Mouse (Mus musculus): ENCODE measurements around the gene 1110059E24Rik. TPM values are rescaled to one million over a fixed set of nuclear protein-coding genes. Genes with fewer than 3 reads are reported as not detected.

The 1110059E24Rik gene
- polyA plus RNA-seq, 1 experiment from 2014 or later: 59.4 TPM

GRCm38 (mm10) chr19:21589888-21590287, 62.9 kb downstream of the 1110059E24Rik start:
- peaks cover 6% of the 10 kb centered on the region for H3K36me3 ChIP-seq
- ATAC-seq (ENCODE audit: insufficient number of reproducible peaks, insufficient read depth, low FRiP score, low TSS enrichment, low read depth): no peak
- H3K4me3 ChIP-seq: no peak overlapping the region
- H3K9me3 ChIP-seq: no peaks in the 10 kb centered on the region
- no peaks in the 10 kb centered on the region for H3K27me3 ChIP-seq
- no peak overlapping the region for H3K4me2 ChIP-seq
- H3K27ac ChIP-seq: no peak overlapping the region
- WGBS: 89% methylated on average over 1 of the region's 1 CpGs
- no peak overlapping the region for H3K9ac ChIP-seq
- peaks cover 5% of the 10 kb centered on the region; the same call in 1 of the 2 replicates for H3K4me1 ChIP-seq

- H3K4me3 ChIP-seq: no peak overlapping the region
- no peaks in the 10 kb centered on the region for H3K9me3 ChIP-seq
- H3K4me1 ChIP-seq: peaks cover 5% of the 10 kb centered on the region; the same call in 1 of the 2 replicates
- no peak overlapping the region for H3K4me2 ChIP-seq
- 69% methylated on average over 4 of the region's 4 CpGs for WGBS
- no peaks in the 10 kb centered on the region for H3K27me3 ChIP-seq
- H3K36me3 ChIP-seq: peaks cover 4% of the 10 kb centered on the region; the same call in 1 of the 2 replicates
- no peak overlapping the region for H3K27ac ChIP-seq
- no peak overlapping the region for H3K9ac ChIP-seq
- no peak for ATAC-seq (ENCODE audit: insufficient number of reproducible peaks, insufficient read depth, low FRiP score, low TSS enrichment, low read depth)
These were observed 65.2 kb downstream of the 1110059E24Rik start for GRCm38 (mm10) chr19:21587593-21587992.

- Histone ChIP-seq H3K36me3 (no peaks in the 10 kb centered on the region), H3K9me3 (no peaks in the 10 kb centered on the region), H3K9ac (no peak overlapping the region), H3K4me2 (no peak overlapping the region), H3K27ac (no peak overlapping the region), H3K4me3 (no peak overlapping the region), H3K4me1 (peaks cover 5% of the 10 kb centered on the region; the same call in 1 of the 2 replicates), H3K27me3 (no peaks in the 10 kb centered on the region)
- 88% methylated on average over 1 of the region's 1 CpGs for WGBS
- ATAC-seq (ENCODE audit: insufficient number of reproducible peaks, insufficient read depth, low FRiP score, low TSS enrichment, low read depth): no peak
These were observed 66.2 kb downstream of the 1110059E24Rik start for GRCm38 (mm10) chr19:21586546-21586945.

DNA sequence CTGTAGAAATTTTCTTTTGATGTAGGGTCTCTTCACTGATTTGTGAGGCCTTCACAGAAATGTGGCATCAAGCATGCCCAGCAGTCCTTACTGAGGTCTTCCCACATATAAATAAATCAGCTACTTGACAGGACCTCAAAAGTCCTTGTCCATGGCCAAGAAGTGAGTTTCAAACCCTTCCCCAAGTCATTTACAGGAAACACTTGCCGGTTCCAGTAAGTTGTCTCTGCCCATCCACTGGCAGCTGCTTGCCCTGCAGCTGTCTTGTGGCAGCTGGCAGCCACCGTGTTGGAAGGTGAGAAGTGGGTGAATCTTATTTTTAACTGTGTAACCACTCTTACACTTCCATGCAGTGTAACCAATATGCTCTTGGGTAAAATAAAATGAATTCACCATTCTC, 66.9 kb downstream of the 1110059E24Rik start:
- no peak overlapping the region for H3K27ac ChIP-seq
- H3K4me3 ChIP-seq: no peak overlapping the region
- H3K36me3 ChIP-seq: no peaks in the 10 kb centered on the region
- H3K9ac ChIP-seq: no peak overlapping the region
- 75% methylated on average over 2 of the region's 2 CpGs for WGBS
- H3K27me3 ChIP-seq: no peaks in the 10 kb centered on the region
- ATAC-seq (ENCODE audit: insufficient number of reproducible peaks, insufficient read depth, low FRiP score, low TSS enrichment, low read depth): no peak
- H3K9me3 ChIP-seq: no peaks in the 10 kb centered on the region
- peaks cover 5% of the 10 kb centered on the region; the same call in 1 of the 2 replicates for H3K4me1 ChIP-seq
- no peak overlapping the region for H3K4me2 ChIP-seq

DNA sequence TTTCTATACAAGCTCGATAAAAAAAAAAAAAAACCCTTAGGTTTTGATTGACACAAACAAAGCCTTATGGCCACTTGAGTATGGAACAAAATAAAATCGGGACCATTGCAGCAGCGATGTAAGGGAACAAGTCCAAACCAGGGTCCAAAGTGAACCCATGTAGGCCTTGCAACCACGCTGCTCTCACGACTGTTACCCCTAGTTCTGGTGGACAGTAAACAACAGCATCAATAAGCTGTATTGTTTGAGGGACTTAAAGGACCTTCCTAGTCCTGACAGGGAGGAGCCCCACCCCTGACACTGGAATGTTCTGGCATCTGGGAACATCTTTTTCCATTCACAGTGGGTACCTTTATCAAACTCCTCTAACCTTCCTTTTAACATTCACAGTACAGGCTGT, 68.8 kb downstream of the 1110059E24Rik start:
- Histone ChIP-seq H3K9me3 (no peaks in the 10 kb centered on the region), H3K9ac (no peak overlapping the region), H3K27me3 (no peaks in the 10 kb centered on the region), H3K4me3 (no peak overlapping the region), H3K36me3 (no peaks in the 10 kb centered on the region), H3K4me2 (no peak overlapping the region), H3K4me1 (peaks cover 5% of the 10 kb centered on the region; the same call in 1 of the 2 replicates), H3K27ac (no peak overlapping the region)
- 69% methylated on average over 5 of the region's 5 CpGs for WGBS
- no peak for ATAC-seq (ENCODE audit: insufficient number of reproducible peaks, insufficient read depth, low FRiP score, low TSS enrichment, low read depth)

DNA sequence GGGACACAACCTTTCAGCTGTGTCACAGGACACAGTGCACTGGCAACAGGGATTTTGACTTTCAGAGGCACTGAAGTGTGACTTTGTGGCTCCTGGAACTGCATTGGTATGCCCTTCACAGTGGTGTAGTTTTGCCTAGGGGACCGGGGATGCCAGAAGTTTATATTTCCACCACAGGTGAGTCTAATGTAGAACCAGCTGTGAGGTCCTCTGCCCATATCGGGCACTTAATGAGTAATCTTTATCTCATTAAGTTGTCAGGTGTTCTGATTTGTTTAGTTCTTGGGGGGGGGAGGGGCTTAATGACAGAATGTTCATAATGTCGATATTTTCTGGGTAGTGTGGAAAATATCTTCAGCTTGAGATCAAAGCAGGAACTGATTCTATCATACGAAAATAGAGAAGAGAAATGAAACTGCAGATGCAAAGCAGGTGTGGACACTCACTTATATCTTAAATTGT, 69.2 kb downstream of the 1110059E24Rik start:
- Histone ChIP-seq H3K4me2 (no peak overlapping the region), H3K4me1 (peaks cover 5% of the 10 kb centered on the region; the same call in 1 of the 2 replicates), H3K36me3 (no peaks in the 10 kb centered on the region), H3K27me3 (no peaks in the 10 kb centered on the region), H3K9ac (no peak overlapping the region), H3K4me3 (no peak overlapping the region), H3K9me3 (no peaks in the 10 kb centered on the region), H3K27ac (no peak overlapping the region)
- 69% methylated on average over 4 of the region's 4 CpGs for WGBS
- no peak for ATAC-seq (ENCODE audit: insufficient number of reproducible peaks, insufficient read depth, low FRiP score, low TSS enrichment, low read depth)

DNA sequence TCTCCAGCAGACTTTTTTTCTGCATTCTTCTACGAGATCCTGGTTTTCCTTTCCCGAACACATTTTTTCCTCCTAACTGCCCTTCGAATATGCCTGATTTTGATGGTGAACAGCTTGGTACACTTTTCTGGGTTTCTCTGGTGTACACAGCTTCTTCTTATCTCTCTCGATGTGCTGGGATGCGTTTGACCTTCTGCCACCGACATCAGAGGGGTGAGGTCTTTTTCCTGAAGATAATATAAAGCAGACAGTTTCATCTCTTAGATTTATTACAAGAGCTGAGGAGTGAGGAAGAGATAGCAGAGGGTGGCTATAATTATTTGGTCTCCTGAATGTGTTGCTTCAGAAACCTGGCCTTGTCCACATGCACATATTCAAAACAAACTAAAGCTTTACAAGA, 71.4 kb downstream of the 1110059E24Rik start:
- H3K4me2 ChIP-seq: no peak overlapping the region
- H3K27ac ChIP-seq: no peak overlapping the region
- H3K4me1 ChIP-seq: no peaks in the 10 kb centered on the region
- no peaks in the 10 kb centered on the region for H3K9me3 ChIP-seq
- 71% methylated on average over 6 of the region's 6 CpGs for WGBS
- ATAC-seq (ENCODE audit: insufficient number of reproducible peaks, insufficient read depth, low FRiP score, low TSS enrichment, low read depth): no peak
- H3K27me3 ChIP-seq: no peaks in the 10 kb centered on the region
- H3K4me3 ChIP-seq: no peak overlapping the region
- H3K9ac ChIP-seq: no peak overlapping the region
- no peaks in the 10 kb centered on the region for H3K36me3 ChIP-seq

DNA sequence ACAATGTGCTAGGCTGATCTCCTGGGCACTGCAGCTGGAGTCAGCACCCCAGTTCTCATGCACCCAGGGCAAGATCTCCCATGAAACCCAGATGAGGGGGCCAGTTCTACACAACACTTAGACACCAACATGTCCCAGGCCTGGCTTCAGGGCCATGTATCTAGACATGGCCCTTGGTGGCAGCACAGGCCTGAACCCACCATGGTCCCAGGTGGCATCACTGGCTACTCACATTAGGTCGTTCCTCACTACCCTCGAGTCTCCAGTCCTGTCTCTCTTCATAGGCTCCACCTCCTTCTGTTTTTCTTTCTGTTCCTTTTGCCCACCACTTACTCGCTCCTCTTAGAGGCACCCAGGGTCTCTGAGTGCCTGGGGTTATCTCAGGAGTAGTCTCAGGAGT, 72.9 kb downstream of the 1110059E24Rik start:
- H3K9me3 ChIP-seq: no peaks in the 10 kb centered on the region
- ATAC-seq (ENCODE audit: insufficient number of reproducible peaks, insufficient read depth, low FRiP score, low TSS enrichment, low read depth): peak; percentile 48; the same call in 1 of the 2 replicates
- H3K27me3 ChIP-seq: no peaks in the 10 kb centered on the region
- H3K27ac ChIP-seq: no peak overlapping the region
- H3K36me3 ChIP-seq: no peaks in the 10 kb centered on the region
- no peaks in the 10 kb centered on the region for H3K4me1 ChIP-seq
- H3K4me2 ChIP-seq: no peak overlapping the region
- H3K4me3 ChIP-seq: no peak overlapping the region
- 81% methylated on average over 3 of the region's 3 CpGs for WGBS
- H3K9ac ChIP-seq: no peak overlapping the region

- Histone ChIP-seq H3K4me3 (no peak overlapping the region), H3K36me3 (no peaks in the 10 kb centered on the region), H3K27ac (no peak overlapping the region), H3K4me1 (no peaks in the 10 kb centered on the region), H3K4me2 (no peak overlapping the region), H3K9ac (no peak overlapping the region), H3K9me3 (no peaks in the 10 kb centered on the region), H3K27me3 (no peaks in the 10 kb centered on the region)
- WGBS: 74% methylated on average over 3 of the region's 3 CpGs
- ATAC-seq (ENCODE audit: insufficient number of reproducible peaks, insufficient read depth, low FRiP score, low TSS enrichment, low read depth): no peak
These were observed 75.3 kb downstream of the 1110059E24Rik start for GRCm38 (mm10) chr19:21577443-21577842.

GRCm38 (mm10) chr19:21571986-21572385, 80.8 kb downstream of the 1110059E24Rik start:
- no peak overlapping the region for H3K4me2 ChIP-seq
- no peaks in the 10 kb centered on the region for H3K4me1 ChIP-seq
- H3K9ac ChIP-seq: no peak overlapping the region
- H3K9me3 ChIP-seq: no peaks in the 10 kb centered on the region
- no peak for ATAC-seq (ENCODE audit: insufficient number of reproducible peaks, insufficient read depth, low FRiP score, low TSS enrichment, low read depth)
- H3K4me3 ChIP-seq: no peak overlapping the region
- no peak overlapping the region for H3K27ac ChIP-seq
- no peaks in the 10 kb centered on the region for H3K27me3 ChIP-seq
- 80% methylated on average over 7 of the region's 7 CpGs for WGBS
- no peaks in the 10 kb centered on the region for H3K36me3 ChIP-seq

DNA sequence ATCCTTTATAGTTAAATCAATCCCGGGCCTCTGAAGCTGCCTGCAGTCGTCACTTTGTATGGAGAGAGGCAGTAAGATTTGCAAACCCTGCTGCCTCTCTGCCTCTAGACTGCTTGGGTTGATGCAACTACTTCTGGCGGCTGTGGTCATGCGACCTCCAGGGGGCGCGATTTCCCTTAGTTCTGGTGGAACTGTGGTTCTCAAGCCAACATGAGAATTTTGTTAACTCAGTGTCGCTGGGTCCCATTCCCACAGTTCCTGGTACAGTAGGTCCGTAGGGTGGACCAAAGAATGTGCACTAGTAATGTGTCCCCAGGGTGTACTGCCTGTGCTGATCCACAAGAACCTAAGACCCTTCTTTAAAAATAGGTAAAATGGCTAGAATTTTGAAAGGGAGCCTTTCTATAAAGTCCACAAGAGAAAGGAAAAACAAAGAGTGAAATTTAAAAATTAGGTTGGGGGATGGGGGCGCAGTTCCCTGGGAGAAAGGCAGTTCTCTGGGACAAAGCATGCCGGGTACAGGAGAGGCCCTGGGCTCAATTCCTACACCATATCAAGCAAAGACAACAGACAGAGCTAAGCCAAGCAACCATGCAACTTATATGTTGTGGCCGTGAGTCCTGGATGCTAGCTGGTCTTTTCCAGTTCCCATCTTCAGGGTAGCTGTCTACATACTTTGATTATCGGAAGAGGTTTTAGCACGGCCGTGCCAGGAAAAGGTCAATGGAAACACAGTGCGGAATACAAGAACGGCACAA, 81.4 kb downstream of the 1110059E24Rik start:
- no peaks in the 10 kb centered on the region for H3K27me3 ChIP-seq
- no peaks in the 10 kb centered on the region for H3K4me1 ChIP-seq
- 48% methylated on average over 16 of the region's 16 CpGs for WGBS
- no peak overlapping the region for H3K4me2 ChIP-seq
- H3K4me3 ChIP-seq: no peak overlapping the region
- H3K27ac ChIP-seq: no peak overlapping the region
- no peaks in the 10 kb centered on the region for H3K9me3 ChIP-seq
- no peaks in the 10 kb centered on the region for H3K36me3 ChIP-seq
- H3K9ac ChIP-seq: no peak overlapping the region
- no peak for ATAC-seq (ENCODE audit: insufficient number of reproducible peaks, insufficient read depth, low FRiP score, low TSS enrichment, low read depth)

DNA sequence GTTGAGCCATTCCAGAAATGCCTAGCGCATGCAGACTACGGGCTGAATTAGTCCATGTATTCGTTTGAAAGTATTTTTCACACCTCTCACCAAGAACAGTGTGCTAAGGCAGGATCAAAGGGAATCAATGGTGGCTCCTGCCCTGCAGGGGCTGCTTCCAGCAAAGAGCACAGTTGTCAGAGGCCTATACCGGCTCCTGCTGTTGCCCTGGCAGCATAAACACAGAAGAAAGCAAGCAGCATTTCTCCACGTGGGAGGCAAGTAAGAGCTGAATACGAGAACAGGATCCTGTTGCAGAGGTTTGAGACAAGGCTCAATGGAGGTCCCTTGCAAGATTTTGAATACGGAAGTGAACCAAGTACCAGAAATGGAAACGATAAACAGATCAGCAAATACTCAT, 82.0 kb downstream of the 1110059E24Rik start:
- no peak overlapping the region for H3K9ac ChIP-seq
- no peak for ATAC-seq (ENCODE audit: insufficient number of reproducible peaks, insufficient read depth, low FRiP score, low TSS enrichment, low read depth)
- no peaks in the 10 kb centered on the region for H3K36me3 ChIP-seq
- no peak overlapping the region for H3K27ac ChIP-seq
- no peaks in the 10 kb centered on the region for H3K4me1 ChIP-seq
- no peaks in the 10 kb centered on the region for H3K27me3 ChIP-seq
- no peak overlapping the region for H3K4me3 ChIP-seq
- no peak overlapping the region for H3K4me2 ChIP-seq
- H3K9me3 ChIP-seq: no peaks in the 10 kb centered on the region
- WGBS: 40% methylated on average over 8 of the region's 8 CpGs
